Mouse (Mus musculus) stomach, embryonic 15.5 days (tissue): ENCODE data around the gene Wasf2. TPM values are rescaled to one million over a fixed set of nuclear protein-coding genes. Genes with fewer than 3 reads are reported as not detected.

ENCODE experiments used
- ATAC-seq: fragments of 200-750 bp; cut with Nextera tagmentation; 2 replicates; pipeline ENCODE4 v1.8.0; 2017; ENCODE audit warnings: low read depth, moderate number of reproducible peaks, moderate TSS enrichment; ENCODE audit not compliant: insufficient read depth, low FRiP score
- H3K27ac ChIP-seq: fragments of 300-500 bp; sonication (generic); 2 replicates; pipeline ENCODE4 v1.5.1; 2015; ENCODE audit warnings: mild to moderate bottlenecking, inconsistent platforms
- H3K27me3 ChIP-seq: fragments of 300-500 bp; sonication (generic); replicated peaks from 2 replicates; pipeline ENCODE4 v1.6.1; 2015; ENCODE audit warnings: inconsistent platforms
- H3K36me3 ChIP-seq: fragments of 300-500 bp; sonication (generic); 2 replicates; pipeline ENCODE4 v1.6.1; 2015; ENCODE audit warnings: inconsistent platforms
- H3K4me1 ChIP-seq: fragments of 300-500 bp; sonication (generic); 2 replicates; pipeline ENCODE4 v1.6.1; 2015; ENCODE audit warnings: inconsistent platforms
- H3K4me2 ChIP-seq: fragments of 300-500 bp; sonication (generic); 2 replicates; pipeline ENCODE4 v1.6.1; 2015; ENCODE audit warnings: mild to moderate bottlenecking, inconsistent platforms
- H3K4me3 ChIP-seq: fragments of 300-500 bp; sonication (generic); replicated peaks from 2 replicates; pipeline ENCODE4 v1.5.1; 2015; ENCODE audit warnings: inconsistent platforms
- H3K9ac ChIP-seq: fragments of 300-500 bp; sonication (generic); 2 replicates; pipeline ENCODE4 v1.6.1; 2015; ENCODE audit warnings: inconsistent platforms
- H3K9me3 ChIP-seq: fragments of 300-500 bp; sonication (generic); 2 replicates; pipeline ENCODE4 v1.6.1; 2016; ENCODE audit warnings: inconsistent platforms
- WGBS: fragments of 180-500 bp; shearing (Covaris S2); methylation state at CpG from one replicate; pipeline ENCODE4 v1.1.7; 2015; 5-methylcytosine and 5-hydroxymethylcytosine counted together
- microRNA-seq: library from miRNA; unstranded; fragments of <30 nt; microRNA quantifications from one replicate; pipeline ENCODE4, GENCODE M21; 2016
- polyA plus RNA-seq: library from polyadenylated mRNA; unstranded; fragments of >200 nt; fragmentation: Nextera tagmentation; extraction: Ambion mirVana; gene quantifications from 2 replicates; pipeline ENCODE4 v1.2.1, GENCODE M21; 2015

Gene Wasf2
- polyA plus RNA-seq, 1 experiment from 2014 or later = 109 TPM

DNA sequence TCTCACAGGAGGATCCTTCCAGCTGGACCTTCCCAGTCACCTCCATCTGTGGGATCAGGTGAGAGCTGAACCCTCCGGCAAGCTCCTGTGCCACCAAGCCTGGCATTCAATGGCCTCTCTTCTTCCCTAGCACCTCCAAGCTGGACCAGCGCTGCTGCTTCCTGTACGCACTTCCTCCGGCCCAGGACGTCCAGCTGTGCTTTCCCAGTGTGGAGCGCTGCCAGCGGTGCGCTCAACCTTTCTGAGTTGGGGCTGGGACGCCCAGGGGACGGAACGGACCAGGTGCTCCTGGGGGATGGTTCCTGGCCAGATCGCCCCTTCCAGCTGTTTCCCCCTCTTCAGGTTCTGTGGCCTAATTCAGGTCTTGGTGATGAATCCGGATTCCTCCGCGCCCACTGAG, 116.8 kb downstream of the Wasf2 start:
- no peak overlapping the region for H3K27ac ChIP-seq
- H3K36me3 ChIP-seq = no peaks in the 10 kb centered on the region
- peaks cover 14% of the 10 kb centered on the region; the same call in 1 of the 2 replicates for H3K4me1 ChIP-seq
- H3K9ac ChIP-seq = no peak overlapping the region
- H3K4me3 ChIP-seq = no peak overlapping the region
- H3K27me3 ChIP-seq = peaks cover 48% of the 10 kb centered on the region
- no peaks in the 10 kb centered on the region for H3K9me3 ChIP-seq
- 27% methylated on average over 15 of the region's 15 CpGs for WGBS
- no peak for ATAC-seq
- no peak overlapping the region for H3K4me2 ChIP-seq

DNA sequence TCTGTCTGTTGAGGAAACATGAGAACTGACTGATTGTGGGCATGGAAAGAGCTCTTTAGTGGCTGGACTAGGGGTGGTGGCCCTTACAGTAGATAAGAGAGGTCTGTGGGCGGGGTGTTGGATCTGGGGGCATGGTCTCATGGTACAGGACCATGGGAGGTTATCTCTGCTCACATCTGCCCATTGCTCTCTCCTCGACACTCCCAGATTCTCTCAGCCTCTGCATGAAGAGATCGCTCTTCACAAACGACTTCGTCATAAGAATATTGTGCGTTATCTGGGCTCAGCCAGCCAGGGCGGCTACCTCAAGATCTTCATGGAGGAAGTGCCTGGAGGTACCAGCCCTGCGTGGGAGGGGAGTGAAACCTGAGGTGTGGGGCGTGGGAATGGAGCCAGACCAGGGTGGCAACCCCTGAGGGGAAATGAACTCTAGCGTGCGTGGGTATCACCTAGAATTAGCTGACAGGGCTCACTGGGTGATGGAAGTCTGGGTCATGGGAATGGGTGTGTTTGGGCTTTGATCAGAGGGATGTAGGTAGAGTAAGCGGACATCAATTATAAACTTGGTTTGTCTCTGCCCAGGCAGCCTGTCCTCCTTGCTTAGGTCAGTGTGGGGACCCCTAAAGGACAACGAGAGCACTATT, 117.6 kb downstream of the Wasf2 start:
- H3K36me3 ChIP-seq = no peaks in the 10 kb centered on the region
- H3K4me1 ChIP-seq = peaks cover 12% of the 10 kb centered on the region; the same call in 1 of the 2 replicates
- 66% methylated on average over 13 of the region's 13 CpGs for WGBS
- ATAC-seq = peak; percentile 69; the same call in 1 of the 2 replicates
- peaks cover 40% of the 10 kb centered on the region for H3K27me3 ChIP-seq
- H3K4me2 ChIP-seq = no peak overlapping the region
- no peaks in the 10 kb centered on the region for H3K9me3 ChIP-seq
- H3K27ac ChIP-seq = no peak overlapping the region
- no peak overlapping the region for H3K4me3 ChIP-seq
- H3K9ac ChIP-seq = no peak overlapping the region

Small RNA genes within 50 kb of the gene (microRNA-seq; reads per million reads assigned to microRNA genes)
- 0.97 reads per million for gene Mir7017

Other genes starting within 250 kb of the Wasf2 start
- 54.8 and 58.3 TPM in 2 replicates for gene Stx12, start 246.0 kb upstream of the Wasf2 start, polyA plus RNA-seq
- 39.3 and 45.5 TPM in 2 replicates for gene Fam76a, start 207.9 kb upstream of the Wasf2 start, polyA plus RNA-seq
- gene Fgr, start 156.4 kb upstream of the Wasf2 start, polyA plus RNA-seq = 1.6 TPM in 2 replicates
- 8.2 and 9.3 TPM in 2 replicates for gene Ahdc1, start 119.2 kb upstream of the Wasf2 start, polyA plus RNA-seq
- 6.8 and 7.8 TPM in 2 replicates for gene Cd164l2, start 81.6 kb downstream of the Wasf2 start, polyA plus RNA-seq
- gene Gpr3, start 82.0 kb downstream of the Wasf2 start, polyA plus RNA-seq = 0.13 and 0.23 TPM in 2 replicates
- gene Map3k6, start 110.3 kb downstream of the Wasf2 start, polyA plus RNA-seq = 5.0 and 8.6 TPM in 2 replicates
- gene Sytl1, start 132.6 kb downstream of the Wasf2 start, polyA plus RNA-seq = 17.0 and 29.0 TPM in 2 replicates
- gene Tmem222, start 147.3 kb downstream of the Wasf2 start, polyA plus RNA-seq = 73.6 and 74.2 TPM in 2 replicates
- 18.6 and 24.2 TPM in 2 replicates for gene Wdtc1, start 223.0 kb downstream of the Wasf2 start, polyA plus RNA-seq
- gene Slc9a1, start 239.2 kb downstream of the Wasf2 start, polyA plus RNA-seq = 8.8 and 9.3 TPM in 2 replicates